Mouse (Mus musculus) kidney, embryonic 14.5 days (tissue): ENCODE measurements at regions not wholly inside any gene's neighbourhood (a gene's known extent, or its start where the extent isn't known, plus 50 kb on each side); places are given as distances from the start of the nearest gene placed in this dataset.

Experiments
- ATAC-seq: fragments of 200-750 bp; cut with Nextera tagmentation; 2 replicates; pipeline ENCODE4 v1.8.0; 2017; ENCODE audit warnings: moderate number of reproducible peaks, mild to moderate bottlenecking, moderate TSS enrichment, moderate library complexity; ENCODE audit not compliant: low FRiP score, low TSS enrichment
- H3K27ac ChIP-seq: fragments of 300-500 bp; sonication (generic); 2 replicates; pipeline ENCODE4 v1.5.1; 2014; ENCODE audit warnings: low read depth, mild to moderate bottlenecking, low read length, moderate library complexity, mixed read lengths
- H3K27me3 ChIP-seq: fragments of 300-500 bp; sonication (generic); 2 replicates; pipeline ENCODE4 v1.6.1; 2014; ENCODE audit warnings: mild to moderate bottlenecking, low read length; ENCODE audit not compliant: control insufficient read depth, insufficient read depth
- H3K36me3 ChIP-seq: fragments of 300-500 bp; sonication (generic); 2 replicates; pipeline ENCODE4 v1.6.1; 2014; ENCODE audit warnings: low read length, mixed read lengths; ENCODE audit not compliant: control insufficient read depth, insufficient read depth
- H3K4me1 ChIP-seq: fragments of 300-500 bp; sonication (generic); 2 replicates; pipeline ENCODE4 v1.6.1; 2014; ENCODE audit warnings: low read length, mixed read lengths; ENCODE audit not compliant: control insufficient read depth, insufficient read depth
- H3K4me2 ChIP-seq: fragments of 300-500 bp; sonication (generic); replicated peaks from 2 replicates; pipeline ENCODE4 v1.6.1; 2014; ENCODE audit warnings: low read depth, mild to moderate bottlenecking, low read length
- H3K4me3 ChIP-seq: fragments of 300-500 bp; sonication (generic); 2 replicates; pipeline ENCODE4 v1.5.1; 2014; ENCODE audit warnings: mild to moderate bottlenecking, low read length
- H3K9ac ChIP-seq: fragments of 300-500 bp; sonication (generic); 2 replicates; pipeline ENCODE4 v1.6.1; 2014; ENCODE audit warnings: low read depth, mild to moderate bottlenecking, low read length, moderate library complexity
- H3K9me3 ChIP-seq: fragments of 300-500 bp; sonication (generic); 2 replicates; pipeline ENCODE4 v1.6.1; 2016; ENCODE audit warnings: low read length; ENCODE audit not compliant: control insufficient read depth
- WGBS: fragments of 180-500 bp; shearing (Covaris S2); extraction: QIAGEN DNeasy Blood & Tissue Kit; methylation state at CpG from one replicate; pipeline ENCODE4 v1.1.7; 2014; 5-methylcytosine and 5-hydroxymethylcytosine counted together

DNA sequence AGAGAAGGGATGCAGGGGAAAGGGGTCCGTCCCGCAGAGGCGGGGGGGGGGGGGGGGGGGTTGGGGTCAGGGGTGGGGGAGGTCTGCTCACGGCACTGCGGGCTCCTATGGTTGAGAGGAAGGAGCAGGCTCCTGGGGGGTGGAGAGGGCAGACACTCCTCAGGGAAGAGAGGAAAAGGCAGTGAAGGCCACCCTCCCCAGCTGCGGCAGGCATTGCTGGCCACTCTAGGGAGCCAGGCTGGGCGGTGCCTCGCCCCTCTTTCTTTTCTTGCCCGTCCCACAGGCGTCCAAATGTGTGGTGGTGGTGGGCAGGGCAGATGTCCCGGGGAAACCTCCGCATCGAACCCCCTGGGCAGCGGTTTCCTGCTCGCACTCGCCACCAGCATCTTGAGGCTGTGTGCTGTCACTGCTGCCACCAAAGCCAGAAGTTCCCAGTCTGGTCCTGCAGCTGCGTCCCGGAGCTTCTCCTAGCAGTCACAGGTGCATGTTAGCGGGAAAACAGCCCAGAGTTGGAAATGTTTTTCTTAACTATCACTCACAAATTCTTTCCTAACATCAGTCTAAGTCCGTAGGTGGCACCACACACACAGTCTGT lies 110.4 kb downstream of the Dsel start:
- no peaks in the 10 kb centered on the region for H3K27me3 ChIP-seq
- H3K9ac ChIP-seq, result 0 out of 2 replicates have a peak overlapping the region, but pooled peaks have one; percentile 4
- no peaks in the 10 kb centered on the region for H3K9me3 ChIP-seq
- no peaks in the 10 kb centered on the region for H3K4me1 ChIP-seq
- ATAC-seq, result no peak; the same call in 1 of the 2 replicates
- WGBS, result 11% methylated on average over 16 of the region's 20 CpGs
- H3K4me3 ChIP-seq, result no peak overlapping the region
- peak overlapping the region; percentile 34 for H3K4me2 ChIP-seq
- H3K36me3 ChIP-seq, result no peaks in the 10 kb centered on the region
- H3K27ac ChIP-seq, result no peak overlapping the region
